Mouse (Mus musculus): ENCODE results near the gene F8a.

GRCm38 (mm10) chrX:73229288-73229687 is 1.2 kb downstream of the F8a start:
- TF ChIP-seq POLR2A (IDR thresholded peaks at IDR 0.05; ENCODE audit: insufficient read depth, low read depth, low read length) (no peak), EP300 (IDR thresholded peaks at IDR 0.05; ENCODE audit: insufficient read depth, low read depth, low read length) (no peak)

Data from heart, adult 2 months (tissue).